Comparison of ENCODE assay signal across 7 mouse cellular contexts in genomic region chr14:30653943-30654659, GRCm38 (mm10). TPM values are rescaled to one million over a fixed set of nuclear protein-coding genes. Genes with fewer than 3 reads are reported as not detected.
DNase-seq lines count a peak whose midpoint lies in the region; ATAC-seq lines count a peak whose summit lies in the region.

Gene Rft1 (plus strand): TSS chr14:30654360.

- peaks cover 9% of the 10 kb centered on the region; the same call in 1 of the 2 replicates for H3K36me3 ChIP-seq in embryonic facial prominence, embryonic 12.5 days
- H3K36me3 ChIP-seq in limb, embryonic 11.5 days (ENCODE audit: control insufficient read depth, insufficient read depth, low read length), result peaks cover 3% of the 10 kb centered on the region; the same call in 1 of the 2 replicates
- peaks cover 7% of the 10 kb centered on the region; the same call in 1 of the 2 replicates for H3K36me3 ChIP-seq in midbrain, embryonic 14.5 days (ENCODE audit: control insufficient read depth, insufficient read depth, low read length)

- H3K27ac ChIP-seq in embryonic facial prominence, embryonic 12.5 days, result peak within 1 kb of the TSS; percentile 84
- peak within 1 kb of the TSS; percentile 75 for H3K27ac ChIP-seq in limb, embryonic 11.5 days (replicated peaks; ENCODE audit: low read depth, low read length)
- H3K27ac ChIP-seq in midbrain, embryonic 14.5 days (replicated peaks; ENCODE audit: low read depth, low read length), result peak within 1 kb of the TSS; percentile 84

- DNase-seq in adrenal gland, postnatal 25 days, result peak; percentile 99
- peak; percentile 100 for DNase-seq in heart, adult 11 months
- DNase-seq in kidney, adult 18-20 months, result peak; percentile 99
- peak; percentile 100 for DNase-seq in limb, embryonic 11.5 days (ENCODE audit: low spot score)
- peak; percentile 98 for DNase-seq in midbrain, embryonic 14.5 days
- peak; percentile 96 to 99 for DNase-seq in spleen, adult 18-20 months

- 2% methylated on average over 38 of the region's 38 CpGs for WGBS in embryonic facial prominence, embryonic 12.5 days
- 3% methylated on average over 38 of the region's 38 CpGs for WGBS in limb, embryonic 11.5 days
- WGBS in midbrain, embryonic 14.5 days, result 2% methylated on average over 38 of the region's 38 CpGs

- H3K4me1 ChIP-seq in embryonic facial prominence, embryonic 12.5 days, result peaks cover 5% of the 10 kb centered on the region; the same call in 1 of the 2 replicates
- peaks cover 8% of the 10 kb centered on the region for H3K4me1 ChIP-seq in limb, embryonic 11.5 days (ENCODE audit: control insufficient read depth, insufficient read depth, low read length)
- peaks cover 6% of the 10 kb centered on the region; the same call in 1 of the 2 replicates for H3K4me1 ChIP-seq in midbrain, embryonic 14.5 days (ENCODE audit: control insufficient read depth, insufficient read depth, low read length)

- H3K4me3 ChIP-seq in embryonic facial prominence, embryonic 12.5 days, result peak within 1 kb of the TSS; percentile 91
- peak within 1 kb of the TSS; percentile 97 for H3K4me3 ChIP-seq in limb, embryonic 11.5 days (ENCODE audit: low read depth, low read length)
- peak within 1 kb of the TSS; percentile 92 for H3K4me3 ChIP-seq in midbrain, embryonic 14.5 days (replicated peaks; ENCODE audit: low read depth, low read length)

- ATAC-seq in embryonic facial prominence, embryonic 12.5 days (ENCODE audit: insufficient number of reproducible peaks, insufficient read depth, low FRiP score, low TSS enrichment), result peak; percentile 77
- ATAC-seq in limb, embryonic 11.5 days (ENCODE audit: insufficient number of reproducible peaks, low FRiP score, low TSS enrichment, low read depth), result peak; percentile 87
- ATAC-seq in midbrain, embryonic 14.5 days (ENCODE audit: low FRiP score, low TSS enrichment), result peak; percentile 89

- H3K9me3 ChIP-seq in embryonic facial prominence, embryonic 12.5 days, result no peaks in the 10 kb centered on the region
- no peaks in the 10 kb centered on the region for H3K9me3 ChIP-seq in limb, embryonic 11.5 days (ENCODE audit: control insufficient read depth, low read length)
- no peaks in the 10 kb centered on the region for H3K9me3 ChIP-seq in midbrain, embryonic 14.5 days (ENCODE audit: control insufficient read depth, low read length)

- peak within 1 kb of the TSS; percentile 71 for H3K4me2 ChIP-seq in embryonic facial prominence, embryonic 12.5 days (replicated peaks)
- peak within 1 kb of the TSS; percentile 77 for H3K4me2 ChIP-seq in limb, embryonic 11.5 days (ENCODE audit: low read depth, severe bottlenecking)
- H3K4me2 ChIP-seq in midbrain, embryonic 14.5 days (ENCODE audit: low read length), result peak within 1 kb of the TSS; percentile 64

- peak within 1 kb of the TSS; percentile 97 for H3K9ac ChIP-seq in embryonic facial prominence, embryonic 12.5 days
- H3K9ac ChIP-seq in limb, embryonic 11.5 days (ENCODE audit: low read length), result peak within 1 kb of the TSS; percentile 99
- peak within 1 kb of the TSS; percentile 93 for H3K9ac ChIP-seq in midbrain, embryonic 14.5 days (replicated peaks; ENCODE audit: low read length)

- H3K27me3 ChIP-seq in embryonic facial prominence, embryonic 12.5 days, result no peaks in the 10 kb centered on the region
- no peaks in the 10 kb centered on the region for H3K27me3 ChIP-seq in limb, embryonic 11.5 days (ENCODE audit: control insufficient read depth, insufficient read depth, low read length)
- H3K27me3 ChIP-seq in midbrain, embryonic 14.5 days (ENCODE audit: control insufficient read depth, insufficient read depth, low read length), result no peaks in the 10 kb centered on the region

RNA-seq across cellular contexts. Expression of gene Rft1, which starts in this region (rescaled TPM):
- total RNA-seq in adrenal gland, postnatal 25 days (2021), result 23.7 and 32.8 TPM in 2 replicates
- 19.9 and 20.0 TPM in 2 replicates for polyA plus RNA-seq in embryonic facial prominence, embryonic 12.5 days (2016; fragmentation: Nextera tagmentation; extraction: Ambion mirVana)
- 17.5 and 19.0 TPM in 2 replicates for polyA plus RNA-seq in limb, embryonic 11.5 days (2014; fragmentation: Nextera tagmentation; extraction: Ambion mirVana)
- polyA plus RNA-seq in midbrain, embryonic 14.5 days (2014; fragmentation: Nextera tagmentation; extraction: Ambion mirVana), result 7.7 and 10.3 TPM in 2 replicates

Comparison
In these comparisons a context has a peak if more than half of its experiments do, and no peak if none do; other contexts are left out.
1. Peak in every context shown above with its lines: DNase-seq, ATAC-seq, H3K4me3 ChIP-seq and H3K27ac ChIP-seq.